Mouse (Mus musculus): ENCODE data around the gene Ankle2.
A peak's percentile ranks its signal among the peaks of the same experiment; 100 is the strongest.

Ankle2 gene

GRCm38 (mm10) chr5:110230780-110231461 is at the start of gene Ankle2:
Ankle2 (plus strand) TSS chr5:110231004.
- peak; percentile 91 for DNase-seq (ENCODE audit: low read depth)

DNA sequence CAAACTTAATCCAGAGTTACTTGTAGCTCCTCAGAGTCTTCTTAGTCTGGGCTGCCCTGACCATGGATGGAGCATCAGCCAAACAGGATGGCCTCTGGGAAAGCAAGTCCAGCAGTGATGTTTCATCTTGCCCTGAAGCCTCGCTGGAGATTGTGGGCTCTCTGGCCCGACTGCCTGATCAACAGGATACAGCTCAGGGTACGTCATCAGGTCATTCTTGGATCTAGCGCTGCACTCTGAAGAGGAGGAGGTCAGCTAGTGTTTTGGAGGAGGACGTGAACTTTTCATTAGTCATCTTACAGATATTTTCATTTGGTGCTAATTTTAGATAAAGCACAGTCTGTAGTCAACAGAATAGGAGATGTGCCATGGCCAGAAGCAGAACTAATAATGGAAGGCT is 49.1 kb upstream of the Ankle2 start:
- no peak for DNase-seq (ENCODE audit: low read depth)

DNA sequence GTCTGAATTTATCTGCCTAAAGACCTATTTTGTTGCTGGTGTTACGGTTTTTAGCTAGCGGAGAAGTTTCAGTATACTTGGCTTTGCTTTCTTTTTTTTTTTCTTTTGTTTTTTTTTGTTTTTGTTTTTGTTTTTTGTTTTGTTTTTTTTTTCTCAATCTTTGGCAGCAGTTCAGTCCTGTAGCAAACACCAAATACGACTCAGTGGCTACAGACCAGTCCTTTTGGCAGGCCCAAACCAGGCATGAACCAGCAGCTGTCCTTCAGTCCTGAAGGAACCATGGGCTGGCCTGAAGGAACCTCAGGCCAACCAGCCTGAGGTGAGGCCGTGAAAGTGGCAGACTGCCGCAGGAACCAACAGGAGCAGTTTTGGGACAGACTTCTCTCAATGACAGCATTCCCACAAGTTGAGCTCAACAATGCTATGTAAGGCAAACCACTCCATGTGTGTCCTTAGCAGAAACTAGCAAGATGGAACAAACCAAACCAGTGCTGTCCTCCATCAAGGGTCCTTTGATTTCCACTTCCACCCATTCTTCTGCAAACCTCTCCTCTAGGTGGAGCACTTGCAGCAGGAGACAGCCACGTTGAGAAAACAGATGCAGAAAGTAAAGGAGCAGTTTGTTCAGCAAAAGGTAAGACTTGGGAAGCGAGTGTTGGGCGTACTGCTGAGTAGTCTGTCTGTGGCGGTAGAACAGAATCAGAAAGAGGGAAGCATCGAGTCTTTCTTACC is 27.5 kb upstream of the Ankle2 start:
- DNase-seq (ENCODE audit: low read depth), result peak; percentile 45

DNA sequence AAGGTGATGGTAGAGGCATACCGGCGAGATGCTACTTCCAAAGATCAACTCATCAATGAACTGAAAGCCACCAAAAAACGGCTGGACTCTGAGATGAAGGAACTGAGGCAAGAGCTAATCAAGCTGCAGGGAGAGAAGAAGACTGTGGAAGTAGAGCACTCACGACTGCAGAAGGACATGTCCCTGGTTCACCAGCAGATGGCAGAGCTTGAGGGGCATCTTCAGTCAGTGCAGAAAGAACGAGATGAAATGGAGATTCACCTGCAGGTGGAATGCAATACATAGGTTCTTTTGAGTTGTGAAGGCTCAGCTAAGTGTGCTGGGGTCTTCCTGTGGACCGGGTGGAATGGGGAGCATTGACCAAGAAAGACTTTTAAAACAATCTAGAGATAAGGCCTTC is 26.0 kb upstream of the Ankle2 start:
- peak; percentile 47 for DNase-seq (ENCODE audit: low read depth)

DNA sequence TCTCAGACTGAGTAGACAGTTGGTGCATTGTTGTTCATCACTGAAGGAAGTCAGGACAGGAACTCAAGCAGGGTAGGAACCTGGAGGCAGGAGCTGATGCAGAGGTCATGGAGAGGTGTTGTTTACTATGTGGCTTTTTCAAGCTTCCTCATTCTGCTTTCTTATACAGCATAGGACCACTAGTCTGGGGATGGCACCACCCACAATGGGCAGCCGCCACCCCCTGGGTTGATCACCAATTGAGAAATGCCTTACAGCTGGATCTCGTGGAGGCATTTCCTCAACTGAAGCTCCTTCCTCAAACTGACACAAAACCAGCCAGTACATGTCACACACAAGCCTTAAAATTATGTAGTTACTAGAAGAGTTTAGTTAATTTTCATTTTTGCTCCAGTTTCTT is 19.5 kb upstream of the Ankle2 start:
- peak; percentile 69 for DNase-seq (ENCODE audit: low read depth)

DNA sequence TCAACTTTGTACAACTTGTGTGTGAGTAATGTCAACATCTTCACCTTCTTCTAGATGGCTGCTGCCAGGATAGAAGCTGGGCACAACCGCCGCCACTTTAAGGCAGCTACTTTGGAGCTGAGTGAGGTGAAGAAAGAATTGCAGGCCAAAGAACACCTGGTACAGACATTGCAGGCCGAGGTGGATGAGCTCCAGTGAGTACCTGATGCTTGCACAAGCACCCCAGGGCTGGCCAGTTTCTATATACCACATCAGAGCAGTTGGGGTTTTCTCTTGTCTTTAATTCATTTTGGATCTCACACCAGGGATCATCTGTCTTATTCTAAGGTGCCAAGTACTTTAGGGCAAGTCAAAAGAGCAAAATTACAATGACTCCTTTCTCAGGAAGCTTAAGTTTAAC is 14.0 kb upstream of the Ankle2 start:
- DNase-seq (ENCODE audit: low read depth), result no peak

GRCm38 (mm10) chr5:110220331-110220730 is 10.5 kb upstream of the Ankle2 start:
- no peak for DNase-seq (ENCODE audit: low read depth)

- DNase-seq (ENCODE audit: low read depth), result no peak
Observed at GRCm38 (mm10) chr5:110222757-110223156, 8.0 kb upstream of the Ankle2 start.

DNA sequence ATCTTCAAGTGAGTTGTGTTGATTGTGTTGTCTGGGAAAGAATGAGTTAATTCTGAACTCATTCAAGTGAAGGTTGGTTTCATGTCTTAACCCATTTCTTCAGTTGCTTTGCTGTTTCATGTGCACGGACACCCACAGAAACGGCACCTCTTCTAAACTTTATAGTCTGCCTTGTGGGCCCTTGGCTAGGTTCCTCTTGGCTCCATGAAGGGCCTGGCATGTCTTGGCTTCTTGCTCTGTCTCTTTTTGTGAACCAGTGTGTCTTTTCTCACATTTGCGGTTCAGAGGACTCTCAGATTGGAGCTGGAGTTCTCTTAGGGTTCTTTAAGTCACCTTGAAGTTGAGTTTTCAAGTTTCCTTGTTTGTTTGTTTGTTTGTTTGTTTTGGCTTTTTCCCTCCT is 5.7 kb upstream of the Ankle2 start:
- no peak for DNase-seq (ENCODE audit: low read depth)

- no peak for DNase-seq (ENCODE audit: low read depth)
Observed at GRCm38 (mm10) chr5:110227336-110227883, 3.4 kb upstream of the Ankle2 start.

DNA sequence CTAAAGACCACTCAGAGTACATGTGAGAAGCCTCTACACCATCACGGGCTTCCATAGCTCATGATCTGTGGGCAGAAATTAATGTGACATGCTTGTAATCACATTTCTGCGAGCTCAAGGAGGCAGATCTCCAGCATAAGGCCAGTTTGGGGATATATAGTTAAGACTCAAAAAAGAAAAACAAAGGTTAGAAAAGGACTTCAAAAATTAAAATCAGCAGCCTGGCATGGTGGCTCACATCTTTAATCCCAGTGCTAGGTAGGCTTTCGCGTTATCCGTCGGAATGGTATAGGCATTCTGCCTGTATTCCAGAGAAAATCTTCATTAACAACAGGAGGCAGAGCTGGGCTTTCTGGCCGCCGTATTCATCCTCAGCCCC is 414 bp upstream of the Ankle2 start:
- DNase-seq (ENCODE audit: low read depth), result no peak

DNA sequence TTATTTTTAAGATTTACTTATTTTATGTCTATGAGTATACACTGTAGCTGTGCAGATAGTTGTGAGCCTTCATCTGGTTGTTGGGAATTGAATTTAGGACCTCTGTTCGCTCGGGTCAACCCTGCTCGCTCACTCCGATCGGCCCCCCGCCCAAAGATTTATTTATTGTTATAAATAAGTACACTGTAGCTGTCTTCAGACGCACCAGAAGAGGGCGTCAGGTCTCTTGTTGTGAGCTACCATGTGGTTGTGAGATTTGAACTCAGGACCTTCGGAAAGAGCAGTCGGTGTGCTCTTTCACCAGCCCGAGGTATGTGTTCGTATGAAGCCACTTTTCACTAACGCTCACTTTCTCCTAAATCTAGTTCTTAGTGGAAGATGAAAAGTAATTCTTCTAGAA is 834 bp downstream of the Ankle2 start:
- peak; percentile 76 for DNase-seq (ENCODE audit: low read depth)

DNA sequence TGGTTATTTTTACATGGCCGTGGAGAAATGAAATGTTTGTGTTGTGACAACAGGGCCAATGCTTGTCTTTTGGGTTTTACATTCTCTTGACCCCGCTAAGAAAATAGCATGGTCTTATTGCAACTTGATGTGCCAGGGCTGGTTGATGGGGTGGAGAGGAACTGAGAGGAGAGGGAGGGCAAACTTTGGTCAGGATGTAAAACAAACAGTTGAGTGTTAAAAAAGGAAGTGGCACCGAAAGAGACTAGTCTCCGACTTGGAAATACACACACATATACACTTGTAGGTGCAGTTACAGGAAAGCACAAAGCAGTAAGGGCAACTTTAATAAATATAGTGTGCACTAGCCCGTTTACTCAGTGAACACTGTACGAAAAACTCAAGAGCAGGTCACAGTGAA is 1.5 kb downstream of the Ankle2 start:
- peak; percentile 56 for DNase-seq (ENCODE audit: low read depth)

DNA sequence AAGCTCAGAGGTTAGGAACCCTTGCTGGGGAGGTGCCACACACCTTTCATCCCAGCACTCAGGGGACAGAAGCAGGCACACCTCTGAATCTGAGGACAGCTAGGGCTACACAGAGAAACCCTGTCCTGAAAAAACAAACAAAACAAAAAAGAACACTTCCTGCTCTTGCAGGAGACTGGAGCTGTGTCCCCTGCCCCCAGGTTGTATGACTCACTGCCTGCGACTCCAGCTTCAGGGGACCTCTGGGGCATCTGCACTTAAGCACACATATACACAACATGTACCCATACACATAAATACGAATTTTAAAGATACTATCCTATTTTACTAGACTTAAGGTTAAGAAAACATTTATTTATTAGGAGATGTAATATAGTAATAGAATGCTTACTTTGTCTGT is 13.3 kb downstream of the Ankle2 start:
- DNase-seq (ENCODE audit: low read depth), result peak; percentile 51

GRCm38 (mm10) chr5:110266941-110267340 is 36.1 kb downstream of the Ankle2 start:
- DNase-seq (ENCODE audit: low read depth), result no peak

GRCm38 (mm10) chr5:110269141-110270101 is 38.6 kb downstream of the Ankle2 start, which contains the start of gene Pgam5:
Pgam5 (minus strand) TSS chr5:110269913.
- DNase-seq (ENCODE audit: low read depth), result peak; percentile 94

GRCm38 (mm10) chr5:110270242-110270641 is 39.4 kb downstream of the Ankle2 start:
- no peak for DNase-seq (ENCODE audit: low read depth)

DNA sequence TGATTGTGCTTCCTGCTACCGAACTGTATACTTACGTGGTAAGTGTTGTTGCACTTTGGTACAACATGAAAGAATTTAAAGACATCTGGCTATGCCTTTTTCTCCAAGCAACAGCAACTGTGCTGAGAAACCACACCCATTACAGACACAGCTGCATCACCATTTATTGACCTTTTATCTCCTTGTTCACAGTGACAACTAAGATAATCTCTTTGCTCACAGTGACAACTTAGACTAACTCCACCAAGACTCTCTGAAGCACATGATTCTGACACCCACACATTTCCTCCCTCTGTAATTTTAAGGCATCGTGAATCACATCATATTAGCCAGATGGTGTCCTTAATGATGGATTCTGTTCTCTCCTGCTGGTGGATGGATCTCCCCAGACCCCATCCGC is 43.3 kb downstream of the Ankle2 start:
- DNase-seq (ENCODE audit: low read depth), result no peak

GRCm38 (mm10) chr5:110274846-110275245 is 44.0 kb downstream of the Ankle2 start:
- DNase-seq (ENCODE audit: low read depth), result no peak

GRCm38 (mm10) chr5:110276391-110276790 is 45.6 kb downstream of the Ankle2 start:
- no peak for DNase-seq (ENCODE audit: low read depth)

DNA sequence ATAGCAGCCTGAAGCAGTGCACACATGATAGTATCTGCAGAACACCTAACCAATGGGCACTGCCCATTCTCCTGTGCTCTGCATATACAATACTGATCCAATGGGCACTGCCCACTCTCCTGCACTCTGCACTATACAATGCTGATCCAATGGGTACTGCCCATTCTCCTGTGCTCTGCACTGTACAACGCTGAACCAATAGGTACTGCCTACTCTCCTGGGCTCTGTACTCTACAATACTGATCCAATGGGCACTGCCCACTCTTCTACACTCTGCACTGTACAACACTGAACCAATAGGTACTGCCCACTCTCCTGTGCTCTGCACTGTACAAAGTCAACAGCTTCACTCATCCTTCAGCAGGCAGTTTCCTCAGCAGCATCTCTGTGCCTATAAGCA is 46.1 kb downstream of the Ankle2 start:
- no peak for DNase-seq (ENCODE audit: low read depth)

DNA sequence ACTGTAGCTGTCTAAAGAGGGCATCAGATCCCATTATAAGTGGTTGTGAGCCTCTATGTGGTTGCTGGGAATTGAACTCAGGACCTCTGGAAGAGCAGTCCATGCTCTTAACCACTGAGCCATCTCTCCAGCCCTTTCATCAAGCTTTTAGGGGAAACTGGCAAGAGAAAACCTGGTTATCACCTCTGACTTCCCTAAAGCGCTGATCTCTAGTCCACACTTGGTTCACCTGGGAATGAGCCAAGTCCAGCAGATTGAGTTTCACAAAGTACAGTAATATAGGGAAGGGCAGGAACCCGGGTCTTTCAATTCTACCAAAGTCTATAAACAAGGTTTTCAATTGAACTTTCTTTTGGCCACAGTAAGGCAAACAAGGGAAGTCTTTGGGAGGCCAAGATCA is 51.2 kb downstream of the Ankle2 start:
- DNase-seq (ENCODE audit: low read depth), result no peak
